Mouse (Mus musculus): Measurements from ENCODE around the gene Atxn7. TPM values are rescaled to one million over a fixed set of nuclear protein-coding genes. Genes with fewer than 3 reads are reported as not detected.
A peak's percentile ranks its signal among the peaks of the same experiment; 100 is the strongest.

Atxn7 gene
- polyA plus RNA-seq, 1 experiment from 2014 or later, result 3.5 TPM

DNA sequence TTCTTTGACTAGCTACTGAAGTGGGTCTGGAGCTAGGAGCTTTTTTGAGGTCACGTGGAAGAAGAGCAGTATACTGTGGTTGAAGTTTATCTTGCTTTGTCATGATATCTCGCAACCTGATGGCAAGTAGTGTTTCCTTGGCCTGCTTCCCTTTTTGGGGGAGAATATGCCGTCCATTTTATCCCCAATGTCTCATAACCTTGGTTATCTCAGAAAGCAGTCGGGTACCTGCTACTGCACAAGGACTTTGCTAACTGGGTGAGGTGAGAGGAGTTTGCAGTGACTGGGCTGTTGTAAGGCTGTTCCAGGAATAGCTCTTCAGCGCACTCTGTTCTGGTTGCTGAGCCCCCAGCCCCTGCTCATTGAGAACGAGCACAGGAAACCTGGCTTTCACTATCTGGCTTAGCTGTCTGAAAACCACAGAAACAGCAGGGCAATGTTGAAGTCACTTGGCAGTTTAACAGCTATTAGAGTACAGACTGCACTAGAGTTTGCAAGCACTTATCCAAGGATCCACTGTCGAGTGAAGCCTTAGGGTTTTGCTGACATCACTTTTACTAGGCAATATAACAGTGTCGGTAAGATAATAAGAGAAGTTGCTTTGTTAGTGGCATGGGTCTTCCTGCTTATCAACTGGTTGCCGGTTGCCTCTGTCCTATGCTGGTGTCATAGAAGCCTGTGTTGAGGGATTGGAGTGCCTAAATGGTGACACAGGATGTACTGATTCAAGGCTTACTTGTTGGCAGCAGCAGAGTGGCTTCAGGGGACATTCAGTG, 127.0 kb downstream of the Atxn7 start:
- no peaks in the 10 kb centered on the region for H3K9me3 ChIP-seq (ENCODE audit: control insufficient read depth, low read length)
- H3K27me3 ChIP-seq (replicated peaks; ENCODE audit: control insufficient read depth, insufficient read depth, low read length), result no peaks in the 10 kb centered on the region
- H3K36me3 ChIP-seq (ENCODE audit: control insufficient read depth, insufficient read depth, low read length), result peaks cover 2% of the 10 kb centered on the region; the same call in 1 of the 2 replicates
- no peak overlapping the region for H3K9ac ChIP-seq (ENCODE audit: low read depth, low read length)
- H3K4me3 ChIP-seq (ENCODE audit: low read length), result no peak overlapping the region
- H3K27ac ChIP-seq (ENCODE audit: low read length), result no peak overlapping the region
- H3K4me1 ChIP-seq (ENCODE audit: control insufficient read depth, insufficient read depth, low read length), result no peaks in the 10 kb centered on the region
- no peak for ATAC-seq
- 85% methylated on average over 9 of the region's 9 CpGs for WGBS
- no peak overlapping the region for H3K4me2 ChIP-seq (ENCODE audit: low read depth, low read length)

DNA sequence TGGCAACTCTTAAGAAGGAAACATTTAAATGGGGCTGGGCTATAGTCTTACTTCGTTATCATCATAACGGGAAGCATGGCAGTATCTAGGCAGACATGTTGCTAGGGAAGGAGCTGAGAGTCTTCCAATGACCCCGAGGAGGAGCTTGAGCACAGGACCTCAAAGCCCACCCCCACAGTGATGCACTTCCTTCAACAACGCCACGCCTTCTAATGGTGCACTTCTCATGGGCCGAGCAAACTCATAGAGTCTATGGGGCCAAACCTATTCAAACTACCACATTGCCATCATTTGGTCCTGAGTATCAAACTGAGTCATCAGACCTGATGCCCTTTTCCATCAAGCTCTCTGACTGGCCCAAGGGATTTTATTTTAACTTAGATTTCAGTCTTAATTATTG, 129.3 kb downstream of the Atxn7 start:
- WGBS, result 94% methylated on average over 6 of the region's 6 CpGs
- H3K4me1 ChIP-seq (ENCODE audit: control insufficient read depth, insufficient read depth, low read length), result no peaks in the 10 kb centered on the region
- peaks cover 2% of the 10 kb centered on the region for H3K36me3 ChIP-seq (ENCODE audit: control insufficient read depth, insufficient read depth, low read length)
- H3K9ac ChIP-seq (ENCODE audit: low read depth, low read length), result no peak overlapping the region
- ATAC-seq, result no peak
- H3K9me3 ChIP-seq (ENCODE audit: control insufficient read depth, low read length), result no peaks in the 10 kb centered on the region
- H3K4me2 ChIP-seq (ENCODE audit: low read depth, low read length), result no peak overlapping the region
- H3K27me3 ChIP-seq (replicated peaks; ENCODE audit: control insufficient read depth, insufficient read depth, low read length), result no peaks in the 10 kb centered on the region
- H3K4me3 ChIP-seq (ENCODE audit: low read length), result no peak overlapping the region
- no peak overlapping the region for H3K27ac ChIP-seq (ENCODE audit: low read length)

DNA sequence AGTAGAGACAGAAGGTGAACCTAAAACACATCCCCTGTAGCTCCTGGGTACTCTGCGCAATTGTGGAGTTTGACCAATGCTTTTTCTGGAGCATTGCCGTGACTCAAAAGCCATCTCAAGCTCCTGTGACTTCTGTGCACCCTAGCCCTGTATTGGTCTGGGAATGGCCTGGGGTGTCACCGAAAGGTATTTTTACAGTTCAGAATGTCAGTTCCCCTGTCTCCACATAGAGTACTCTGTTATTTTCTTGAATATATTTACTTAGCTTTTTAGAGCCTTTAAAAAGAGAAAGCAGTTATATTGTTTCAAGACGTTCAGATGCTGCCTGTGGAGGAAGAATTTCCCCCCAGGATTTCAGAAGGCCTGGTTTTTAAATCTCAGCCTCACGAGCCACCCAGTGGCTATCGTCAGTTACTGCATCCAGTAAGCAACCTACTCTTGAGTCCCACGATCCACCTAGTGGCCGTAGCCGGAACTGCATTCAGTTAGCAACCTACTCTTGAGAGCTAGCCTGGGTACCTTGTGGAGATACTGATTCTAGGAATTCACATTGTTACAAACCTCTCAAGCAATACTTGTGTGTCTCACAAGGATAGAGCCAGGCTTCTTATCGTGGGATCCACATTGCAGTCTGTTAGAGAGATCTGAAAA, 137.2 kb downstream of the Atxn7 start:
- 31% methylated on average over 10 of the region's 10 CpGs for WGBS
- Histone ChIP-seq H3K4me2 (ENCODE audit: low read depth, low read length) (no peak overlapping the region), H3K4me3 (ENCODE audit: low read length) (no peak overlapping the region), H3K9ac (ENCODE audit: low read depth, low read length) (no peak overlapping the region), H3K36me3 (ENCODE audit: control insufficient read depth, insufficient read depth, low read length) (peaks cover 7% of the 10 kb centered on the region; the same call in 1 of the 2 replicates), H3K4me1 (ENCODE audit: control insufficient read depth, insufficient read depth, low read length) (no peaks in the 10 kb centered on the region; the same call in 1 of the 2 replicates), H3K27ac (ENCODE audit: low read length) (no peak overlapping the region), H3K9me3 (ENCODE audit: control insufficient read depth, low read length) (no peaks in the 10 kb centered on the region), H3K27me3 (replicated peaks; ENCODE audit: control insufficient read depth, insufficient read depth, low read length) (no peaks in the 10 kb centered on the region)
- ATAC-seq, result peak; percentile 45

DNA sequence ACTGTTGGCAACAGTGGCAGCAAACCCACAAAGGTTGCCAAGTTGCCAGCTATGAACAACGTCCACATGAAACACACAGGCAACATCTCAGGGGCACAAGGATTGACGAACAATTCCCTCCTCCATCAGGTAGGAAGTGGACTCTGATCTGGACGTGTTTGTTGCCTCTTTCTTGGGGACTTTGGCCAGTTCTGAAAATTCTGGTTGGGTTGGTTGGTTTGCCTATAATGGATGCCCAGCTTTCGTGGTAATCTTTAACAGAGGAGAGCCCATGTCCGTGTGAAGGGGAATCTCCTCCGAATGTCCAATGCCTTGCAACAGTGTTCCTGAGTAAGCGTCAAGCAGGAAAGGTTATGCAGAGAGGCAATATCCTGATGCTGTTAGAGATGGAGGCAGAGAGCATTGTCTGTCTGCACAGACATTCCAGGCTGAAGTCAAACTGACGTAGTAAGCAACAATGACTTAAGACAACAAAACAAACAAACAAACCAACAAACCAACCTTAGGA, 139.6 kb downstream of the Atxn7 start:
- Histone ChIP-seq H3K4me3 (ENCODE audit: low read length) (no peak overlapping the region), H3K27ac (ENCODE audit: low read length) (no peak overlapping the region), H3K9me3 (ENCODE audit: control insufficient read depth, low read length) (no peaks in the 10 kb centered on the region), H3K9ac (ENCODE audit: low read depth, low read length) (no peak overlapping the region), H3K36me3 (ENCODE audit: control insufficient read depth, insufficient read depth, low read length) (peaks cover 7% of the 10 kb centered on the region; the same call in 1 of the 2 replicates), H3K27me3 (replicated peaks; ENCODE audit: control insufficient read depth, insufficient read depth, low read length) (no peaks in the 10 kb centered on the region), H3K4me2 (ENCODE audit: low read depth, low read length) (no peak overlapping the region), H3K4me1 (ENCODE audit: control insufficient read depth, insufficient read depth, low read length) (no peaks in the 10 kb centered on the region; the same call in 1 of the 2 replicates)
- 77% methylated on average over 8 of the region's 8 CpGs for WGBS
- ATAC-seq, result peak; percentile 48

DNA sequence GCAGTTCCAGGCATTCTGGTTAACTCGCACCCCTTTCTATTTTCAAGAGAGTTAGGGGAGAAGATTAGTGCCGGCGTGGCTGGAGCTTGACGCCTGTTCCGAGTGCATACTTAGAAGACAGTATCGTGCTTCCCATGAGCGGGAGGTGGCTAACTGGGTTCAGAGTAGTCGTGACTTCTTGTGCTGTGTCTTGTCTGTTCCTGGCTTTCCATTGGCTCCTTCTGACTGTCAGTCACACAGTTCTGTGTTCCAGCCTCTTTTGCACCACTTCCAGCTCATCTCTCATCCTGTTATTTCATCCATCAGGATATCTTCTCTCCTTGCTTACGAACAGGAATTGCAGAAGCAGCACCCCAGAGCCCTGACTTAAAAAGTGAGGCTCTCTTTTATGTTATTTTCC, 140.1 kb downstream of the Atxn7 start:
- 90% methylated on average over 9 of the region's 9 CpGs for WGBS
- H3K36me3 ChIP-seq (ENCODE audit: control insufficient read depth, insufficient read depth, low read length), result peaks cover 7% of the 10 kb centered on the region; the same call in 1 of the 2 replicates
- H3K9me3 ChIP-seq (ENCODE audit: control insufficient read depth, low read length), result no peaks in the 10 kb centered on the region
- ATAC-seq, result no peak
- H3K9ac ChIP-seq (ENCODE audit: low read depth, low read length), result no peak overlapping the region
- H3K4me2 ChIP-seq (ENCODE audit: low read depth, low read length), result no peak overlapping the region
- H3K27ac ChIP-seq (ENCODE audit: low read length), result no peak overlapping the region
- no peak overlapping the region for H3K4me3 ChIP-seq (ENCODE audit: low read length)
- no peaks in the 10 kb centered on the region for H3K27me3 ChIP-seq (replicated peaks; ENCODE audit: control insufficient read depth, insufficient read depth, low read length)
- no peaks in the 10 kb centered on the region; the same call in 1 of the 2 replicates for H3K4me1 ChIP-seq (ENCODE audit: control insufficient read depth, insufficient read depth, low read length)

DNA sequence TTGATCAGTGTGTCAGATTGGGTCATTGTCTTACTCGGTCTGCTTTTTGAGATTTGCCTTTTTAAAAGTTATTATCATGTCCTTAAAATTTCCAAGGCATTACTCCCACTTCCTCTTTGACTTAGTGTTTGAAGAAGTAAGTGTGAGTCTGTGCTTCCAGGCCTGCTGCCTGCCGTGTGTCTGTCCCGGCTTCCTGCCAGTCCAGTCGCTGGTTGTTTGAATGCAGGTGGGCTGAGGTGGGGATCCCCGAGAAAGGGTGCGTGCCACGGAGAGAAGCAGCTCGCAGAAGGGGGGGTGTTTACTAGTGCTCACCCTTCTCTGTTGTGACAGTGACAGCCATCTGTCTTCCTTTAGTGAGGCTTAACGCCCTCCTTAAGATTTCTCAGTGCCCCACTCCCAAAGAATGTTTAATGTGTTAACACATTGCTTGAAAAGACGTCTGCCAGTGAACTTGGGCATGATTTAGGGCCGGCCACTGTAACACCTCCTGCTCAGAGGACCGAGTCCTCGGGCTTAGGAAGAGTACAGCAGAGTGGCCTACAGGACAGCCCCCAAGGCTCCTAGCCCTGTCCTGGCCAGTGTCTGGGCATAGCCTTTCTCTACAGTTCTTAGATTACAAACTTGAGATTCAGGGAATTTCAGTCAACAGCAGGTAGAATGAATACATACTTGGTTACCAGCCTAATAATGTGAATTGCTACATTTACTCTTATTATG, 143.1 kb downstream of the Atxn7 start:
- H3K36me3 ChIP-seq (ENCODE audit: control insufficient read depth, insufficient read depth, low read length), result peaks cover 7% of the 10 kb centered on the region; the same call in 1 of the 2 replicates

DNA sequence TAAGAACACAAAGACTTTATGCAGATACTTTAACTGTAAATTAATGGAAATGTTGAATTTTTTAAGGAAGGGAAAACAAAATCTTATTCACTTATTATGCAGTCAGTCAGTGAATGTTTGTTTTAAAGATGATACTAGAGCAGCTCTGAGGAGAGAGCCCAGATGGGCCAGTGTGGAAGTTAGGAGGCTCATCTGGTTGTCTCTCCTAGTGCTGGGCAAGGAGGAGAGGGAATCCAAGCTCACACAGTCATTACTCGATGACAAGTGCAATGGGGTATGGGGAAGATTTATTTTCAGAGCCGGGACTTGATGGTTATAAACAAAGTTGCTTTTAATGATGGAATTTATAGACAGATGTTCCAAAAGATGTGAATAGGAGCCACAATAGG, 143.7 kb downstream of the Atxn7 start:
- 59% methylated on average over 2 of the region's 2 CpGs for WGBS
- no peak overlapping the region for H3K9ac ChIP-seq (ENCODE audit: low read depth, low read length)
- H3K4me1 ChIP-seq (ENCODE audit: control insufficient read depth, insufficient read depth, low read length), result no peaks in the 10 kb centered on the region; the same call in 1 of the 2 replicates
- ATAC-seq, result no peak
- H3K27ac ChIP-seq (ENCODE audit: low read length), result no peak overlapping the region
- peaks cover 7% of the 10 kb centered on the region; the same call in 1 of the 2 replicates for H3K36me3 ChIP-seq (ENCODE audit: control insufficient read depth, insufficient read depth, low read length)
- no peaks in the 10 kb centered on the region for H3K27me3 ChIP-seq (replicated peaks; ENCODE audit: control insufficient read depth, insufficient read depth, low read length)
- H3K4me2 ChIP-seq (ENCODE audit: low read depth, low read length), result no peak overlapping the region
- no peak overlapping the region for H3K4me3 ChIP-seq (ENCODE audit: low read length)
- H3K9me3 ChIP-seq (ENCODE audit: control insufficient read depth, low read length), result no peaks in the 10 kb centered on the region

More for the DNA sequence above, 143.1 kb downstream of the Atxn7 start:
- no peaks in the 10 kb centered on the region for H3K27me3 ChIP-seq (replicated peaks; ENCODE audit: control insufficient read depth, insufficient read depth, low read length)
- WGBS, result 60% methylated on average over 13 of the region's 13 CpGs
- H3K4me3 ChIP-seq (ENCODE audit: low read length), result no peak overlapping the region
- no peaks in the 10 kb centered on the region for H3K9me3 ChIP-seq (ENCODE audit: control insufficient read depth, low read length)
- no peak overlapping the region for H3K4me2 ChIP-seq (ENCODE audit: low read depth, low read length)
- no peaks in the 10 kb centered on the region; the same call in 1 of the 2 replicates for H3K4me1 ChIP-seq (ENCODE audit: control insufficient read depth, insufficient read depth, low read length)
- ATAC-seq, result no peak
- H3K9ac ChIP-seq (ENCODE audit: low read depth, low read length), result no peak overlapping the region
- no peak overlapping the region for H3K27ac ChIP-seq (ENCODE audit: low read length)

DNA sequence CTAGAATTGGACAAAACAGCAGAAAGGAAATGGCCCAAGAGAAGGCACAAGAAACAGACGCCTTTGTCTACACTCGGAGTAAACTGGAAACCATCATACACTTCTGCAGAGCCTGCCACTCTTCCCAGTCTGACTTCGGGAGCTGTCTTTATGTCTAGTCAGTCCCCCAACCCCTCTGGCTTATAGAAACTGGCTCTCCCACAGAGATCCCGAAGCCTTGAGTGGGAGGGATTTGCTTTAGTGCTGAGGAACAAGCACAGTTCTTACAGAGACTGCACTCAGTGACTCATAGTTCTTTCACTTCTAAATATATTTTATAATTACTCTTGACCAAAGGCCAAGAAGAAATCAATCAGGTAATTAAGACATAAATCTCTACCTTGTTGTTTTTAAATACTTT, 149.5 kb downstream of the Atxn7 start:
- ATAC-seq, result no peak
- no peaks in the 10 kb centered on the region for H3K27me3 ChIP-seq (replicated peaks; ENCODE audit: control insufficient read depth, insufficient read depth, low read length)
- no peak overlapping the region for H3K4me3 ChIP-seq (ENCODE audit: low read length)
- no peak overlapping the region for H3K9ac ChIP-seq (ENCODE audit: low read depth, low read length)
- H3K4me1 ChIP-seq (ENCODE audit: control insufficient read depth, insufficient read depth, low read length), result no peaks in the 10 kb centered on the region
- no peak overlapping the region for H3K4me2 ChIP-seq (ENCODE audit: low read depth, low read length)
- H3K9me3 ChIP-seq (ENCODE audit: control insufficient read depth, low read length), result no peaks in the 10 kb centered on the region
- no peak overlapping the region for H3K27ac ChIP-seq (ENCODE audit: low read length)
- 80% methylated on average over 4 of the region's 4 CpGs for WGBS
- peaks cover 3% of the 10 kb centered on the region; the same call in 1 of the 2 replicates for H3K36me3 ChIP-seq (ENCODE audit: control insufficient read depth, insufficient read depth, low read length)

Measured in intestine, embryonic 16.5 days (tissue).